Mouse (Mus musculus): ENCODE data around the gene Rab43. TPM values are rescaled to one million over a fixed set of nuclear protein-coding genes. Genes with fewer than 3 reads are reported as not detected.
A peak's percentile ranks its signal among the peaks of the same experiment; 100 is the strongest.
"Not testable (repeated sequence)": the region's sequence is repeated elsewhere in the genome, so short reads cannot be mapped to it uniquely, and the experiment has no call there.

Gene Rab43
- total RNA-seq, 2 experiments from 2014 or later: 6.4 to 36.7 TPM

DNA sequence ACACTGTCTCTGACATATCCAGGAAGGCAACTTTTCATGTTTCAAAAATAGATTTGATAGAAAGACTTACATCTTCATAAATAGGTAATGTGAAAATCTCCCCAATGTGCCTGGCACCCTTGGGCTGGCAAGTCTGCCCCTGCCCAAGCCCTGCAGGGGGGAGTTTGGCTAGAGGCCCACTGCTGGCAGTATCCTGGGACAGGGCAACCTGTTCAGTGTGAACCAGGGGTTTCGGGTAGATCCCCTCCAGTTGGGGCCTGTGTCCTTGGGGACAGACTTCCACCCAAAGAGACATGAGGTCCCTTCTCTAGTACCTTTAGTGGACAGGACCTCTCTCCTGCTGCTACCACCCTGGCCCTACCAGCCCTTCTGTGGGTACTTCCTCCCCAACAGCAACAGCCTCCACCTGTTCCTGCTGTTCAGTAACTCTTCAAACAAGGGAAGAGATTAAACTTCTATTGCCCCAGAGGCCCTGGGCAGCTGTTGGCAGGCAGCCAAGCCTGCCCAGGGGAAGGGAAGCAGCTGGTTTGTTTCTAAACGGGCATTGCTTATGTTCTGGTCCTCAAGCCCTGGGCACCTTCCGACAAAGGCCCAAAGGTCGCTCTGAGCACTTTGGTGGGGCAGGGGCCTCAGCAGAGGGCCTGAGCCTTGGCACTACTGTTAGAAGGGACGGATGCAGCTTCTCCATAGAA, 22.9 kb downstream of the Rab43 start:
- ATAC-seq (replicated peaks; ENCODE audit: poor library complexity, severe bottlenecking): peak; percentile 76

DNA sequence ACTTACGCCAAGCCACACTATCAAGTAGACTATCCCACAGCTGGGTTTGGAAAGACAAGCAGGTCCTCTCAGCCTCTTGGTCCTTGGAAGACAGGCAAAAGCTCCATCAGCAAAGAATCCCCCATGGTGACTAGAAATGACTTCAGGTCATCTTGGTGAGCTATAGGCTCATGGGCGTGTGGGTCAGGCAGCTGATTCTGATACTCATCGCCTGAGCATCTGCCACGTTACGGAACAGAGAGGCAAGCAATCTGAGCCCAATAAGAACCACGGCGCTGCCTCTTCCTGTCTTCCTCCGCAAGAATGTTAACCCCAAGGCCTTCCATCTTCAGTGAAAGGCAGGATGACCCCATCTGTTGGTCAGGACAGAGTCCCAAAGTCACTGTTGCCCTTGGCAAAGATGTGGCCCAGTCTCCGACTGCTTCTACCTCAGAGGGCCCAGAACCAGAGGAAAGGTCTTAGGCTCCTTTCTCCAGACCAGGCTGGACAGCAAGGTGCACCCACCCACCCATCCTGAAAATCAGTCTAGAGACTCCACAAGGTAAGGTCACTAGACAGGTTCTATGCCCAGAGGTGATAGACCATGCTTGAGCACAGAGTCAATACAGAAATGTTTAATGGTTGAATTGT, 23.6 kb downstream of the Rab43 start:
- no peak for ATAC-seq (replicated peaks; ENCODE audit: poor library complexity, severe bottlenecking)

DNA sequence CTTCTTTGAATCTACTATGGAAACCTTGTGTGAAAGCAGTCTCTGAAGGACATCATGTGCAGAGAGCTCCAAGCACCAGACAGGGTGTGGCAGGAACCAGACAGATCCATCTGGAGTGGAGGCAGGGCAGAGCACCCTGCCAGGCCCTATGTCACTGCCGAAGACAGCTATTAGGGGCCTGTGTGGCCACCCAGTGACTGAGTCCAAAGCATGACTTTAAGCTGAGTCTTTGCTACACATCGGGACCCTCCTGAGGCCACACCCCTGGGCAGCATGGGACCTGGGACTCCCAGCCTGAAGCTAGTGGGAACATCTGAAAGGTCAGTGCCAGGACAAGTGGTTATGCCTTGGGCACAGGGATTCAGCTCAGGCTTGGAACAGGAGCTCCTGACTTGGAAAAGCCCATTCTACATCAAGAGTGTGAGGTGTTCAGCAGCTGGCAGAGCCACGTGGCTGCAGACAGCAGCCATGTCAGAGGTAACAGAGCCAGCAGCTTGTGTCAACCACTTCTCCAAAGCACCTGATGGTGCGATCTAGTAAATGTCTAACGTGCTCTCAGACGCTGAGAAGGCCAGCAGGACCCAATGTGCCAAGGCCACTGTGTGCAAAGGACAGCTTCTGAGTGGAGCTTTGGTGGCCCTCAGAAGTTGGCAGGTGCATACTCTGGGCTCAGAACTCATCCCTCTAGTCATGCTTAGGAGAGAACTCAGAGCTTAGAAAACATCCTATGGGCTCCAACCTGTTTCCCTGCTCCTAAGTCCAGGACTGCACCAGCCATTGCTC, 24.7 kb downstream of the Rab43 start:
- ATAC-seq (replicated peaks; ENCODE audit: poor library complexity, severe bottlenecking): no peak

DNA sequence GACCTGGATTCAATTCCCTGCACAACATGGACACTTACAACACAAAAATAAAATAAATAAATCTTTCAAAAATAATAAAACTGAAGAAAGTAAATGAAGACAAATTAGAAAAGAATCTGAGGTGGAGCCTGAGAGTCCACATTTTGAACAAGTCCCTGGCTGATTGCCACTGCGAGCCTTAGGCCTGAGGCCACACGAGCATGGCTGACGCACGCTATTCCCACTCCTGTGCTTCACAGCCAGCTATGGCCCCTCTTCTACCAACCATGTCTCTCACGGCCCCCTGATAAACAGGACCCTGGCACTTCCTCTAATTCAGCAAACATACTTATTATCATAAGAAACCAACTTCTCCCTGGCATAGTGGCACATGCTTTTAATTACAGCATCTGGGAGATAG, 25.3 kb downstream of the Rab43 start:
- no peak for ATAC-seq (replicated peaks; ENCODE audit: poor library complexity, severe bottlenecking)

DNA sequence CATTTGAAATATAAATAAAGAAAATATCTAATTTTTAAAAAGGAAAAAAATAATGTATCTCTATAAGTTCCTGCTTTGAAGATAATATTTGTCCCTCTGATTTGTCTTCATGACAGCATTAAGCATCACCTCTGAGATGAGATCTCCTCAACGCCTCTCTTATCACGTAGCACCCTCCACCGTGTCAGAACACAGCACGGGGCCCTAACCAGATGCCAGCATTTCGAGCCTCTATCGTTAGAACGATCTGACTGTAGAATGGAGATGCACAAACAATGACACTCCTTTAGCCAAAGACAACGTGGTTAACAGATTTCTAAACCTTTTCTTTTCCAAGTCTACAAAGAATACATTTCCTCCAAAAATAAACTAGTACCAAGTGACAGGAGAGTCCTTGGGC, 27.9 kb downstream of the Rab43 start:
- ATAC-seq (replicated peaks; ENCODE audit: poor library complexity, severe bottlenecking): no peak

DNA sequence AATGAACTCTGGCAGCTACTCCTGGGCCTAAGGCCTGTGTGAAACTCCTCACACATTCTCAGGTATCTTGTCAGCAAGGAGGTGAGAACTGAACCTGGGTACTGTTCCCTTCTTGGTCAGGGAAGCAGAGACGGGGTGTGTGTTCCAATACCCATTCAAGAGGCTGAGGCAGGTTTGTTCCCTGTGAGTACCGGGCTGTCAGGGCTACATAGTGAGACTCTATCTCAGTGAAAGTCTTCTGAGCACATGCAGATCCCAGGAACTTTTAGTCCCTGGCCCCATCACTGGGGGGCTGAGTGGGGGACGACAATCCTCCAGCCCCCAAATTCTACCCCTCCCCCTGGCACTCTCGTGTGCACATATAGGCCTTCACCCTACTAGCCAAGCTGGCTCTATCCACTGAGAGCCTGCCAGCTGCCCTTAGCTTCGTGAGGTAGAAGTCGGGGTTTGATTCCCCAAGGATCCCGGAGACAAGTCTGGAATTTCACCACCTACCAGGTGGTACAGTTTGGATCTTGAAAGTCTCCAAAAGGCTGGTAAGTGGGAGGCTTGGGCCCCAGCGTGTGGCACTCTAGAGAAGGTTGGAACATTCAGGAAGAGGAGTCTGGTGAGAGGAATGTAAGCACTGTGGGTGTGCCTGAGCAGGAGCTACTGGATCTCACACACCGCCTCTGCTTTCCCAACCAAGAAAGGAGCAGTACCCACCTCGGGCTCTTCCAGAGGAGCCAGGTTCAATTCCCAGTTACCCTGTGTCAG, 31.2 kb downstream of the Rab43 start:
- no peak for ATAC-seq (replicated peaks; ENCODE audit: poor library complexity, severe bottlenecking)

DNA sequence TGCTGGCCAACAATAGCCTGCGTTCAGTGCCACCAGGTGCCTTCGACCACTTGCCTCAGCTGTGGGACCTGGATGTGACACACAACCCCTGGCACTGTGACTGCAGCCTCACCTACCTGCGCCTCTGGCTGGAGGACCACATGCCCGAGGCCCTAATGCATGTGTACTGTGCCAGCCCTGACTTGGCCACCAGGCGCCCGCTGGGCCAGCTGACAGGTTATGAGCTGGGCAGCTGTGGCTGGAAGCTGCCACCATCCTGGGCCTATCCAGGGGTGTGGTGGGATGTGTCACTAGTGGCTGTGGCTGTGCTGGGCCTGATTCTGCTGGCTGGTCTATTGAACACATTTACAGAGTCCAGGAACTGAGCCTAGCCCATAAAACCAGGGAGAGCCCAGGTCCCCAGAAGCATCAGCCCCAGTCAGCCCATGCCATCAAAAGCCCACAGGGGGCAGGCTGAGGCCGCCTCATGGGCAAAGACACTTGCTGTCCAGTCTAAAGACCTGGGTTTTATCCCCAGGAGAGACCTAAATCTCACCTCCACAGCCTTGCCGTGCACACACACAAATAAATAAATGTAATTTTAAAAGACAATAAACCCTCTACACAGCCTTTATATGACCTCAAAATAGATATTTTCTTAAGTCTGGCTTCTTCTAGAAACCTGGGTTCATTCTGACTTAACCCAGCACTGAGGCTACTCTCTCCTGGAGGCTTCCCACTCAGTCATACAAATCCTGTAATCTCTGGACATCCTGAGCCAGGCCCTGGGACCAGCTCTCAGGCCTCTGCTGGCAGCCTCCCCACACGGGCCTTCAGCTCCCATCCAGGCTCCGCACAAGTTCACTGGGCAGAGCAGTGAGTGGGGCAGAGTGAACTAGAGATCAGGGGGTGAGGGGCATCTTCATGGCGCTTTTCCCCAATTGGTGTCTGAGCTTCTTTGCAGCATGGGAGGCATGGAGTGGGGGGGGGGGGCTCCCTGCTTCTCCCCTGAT, 32.5 kb downstream of the Rab43 start:
- ATAC-seq (replicated peaks; ENCODE audit: poor library complexity, severe bottlenecking): 0 out of 2 replicates have a peak, but pooled peaks have one; percentile 14

DNA sequence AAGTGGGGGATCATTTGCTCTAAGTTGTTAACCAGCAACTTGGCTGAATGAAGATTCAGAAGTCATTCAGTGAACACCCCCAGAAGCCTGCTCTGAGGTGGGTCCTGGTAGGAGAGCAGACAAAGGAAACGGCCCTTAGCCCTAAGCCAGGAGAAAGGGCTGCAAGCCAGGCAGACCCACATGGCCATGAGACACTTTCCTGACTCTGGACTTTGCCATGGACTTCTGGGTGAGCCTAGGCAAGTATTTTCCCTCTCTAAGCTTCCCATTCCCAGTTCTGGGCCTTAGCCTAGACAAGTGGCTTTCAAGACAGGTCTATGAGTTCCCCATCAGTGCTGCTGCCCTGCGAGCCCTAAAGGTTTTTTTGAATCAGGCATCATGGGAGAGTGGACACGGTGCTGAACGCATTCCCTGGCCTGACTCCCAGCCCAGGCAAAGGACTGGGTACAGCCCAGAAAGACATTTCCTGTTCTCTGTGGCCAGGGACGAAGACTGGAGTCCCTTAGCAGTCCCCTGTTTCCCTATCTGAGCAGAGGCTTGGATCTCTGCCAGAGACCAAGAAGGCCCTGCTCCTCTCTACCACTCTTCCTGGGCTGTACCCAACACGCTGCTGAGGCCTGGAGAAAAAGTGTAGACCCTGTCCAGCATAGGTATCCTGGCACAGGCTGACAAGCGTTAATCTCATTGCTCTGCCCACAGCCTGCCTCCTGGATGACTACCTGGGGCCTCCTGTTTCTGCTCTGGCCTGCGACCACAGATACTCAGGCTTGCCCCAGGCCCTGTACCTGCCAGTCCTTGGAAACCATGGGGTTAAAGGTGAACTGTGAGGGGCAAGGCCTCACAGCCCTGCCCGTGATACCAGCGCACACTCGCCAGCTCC, 33.4 kb downstream of the Rab43 start:
- peak; percentile 46 for ATAC-seq (replicated peaks; ENCODE audit: poor library complexity, severe bottlenecking)

DNA sequence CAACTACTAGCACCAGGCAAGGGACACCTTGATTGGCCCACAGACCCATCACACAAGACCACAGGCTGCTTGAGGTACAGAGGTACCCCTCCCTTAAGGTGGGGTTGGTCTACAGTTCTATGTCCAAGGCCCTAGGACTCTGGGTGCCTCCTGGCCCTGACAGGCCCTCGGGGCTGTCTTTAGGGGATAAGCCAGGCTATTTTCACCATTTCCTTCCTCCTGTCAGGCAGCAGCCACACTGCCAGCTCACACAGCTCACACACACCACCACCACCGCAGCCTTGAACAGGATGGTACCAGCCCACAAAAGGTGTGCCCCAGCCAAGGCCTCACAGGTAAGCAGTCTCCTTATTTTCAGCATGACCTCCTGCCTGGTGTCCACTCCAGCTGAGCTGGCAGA, 34.1 kb downstream of the Rab43 start, which contains the start of gene Gp9:
Gp9 (plus strand) TSS at position 231 of the 400 bp plus-strand sequence.
- ATAC-seq (replicated peaks; ENCODE audit: poor library complexity, severe bottlenecking): peak; percentile 31

DNA sequence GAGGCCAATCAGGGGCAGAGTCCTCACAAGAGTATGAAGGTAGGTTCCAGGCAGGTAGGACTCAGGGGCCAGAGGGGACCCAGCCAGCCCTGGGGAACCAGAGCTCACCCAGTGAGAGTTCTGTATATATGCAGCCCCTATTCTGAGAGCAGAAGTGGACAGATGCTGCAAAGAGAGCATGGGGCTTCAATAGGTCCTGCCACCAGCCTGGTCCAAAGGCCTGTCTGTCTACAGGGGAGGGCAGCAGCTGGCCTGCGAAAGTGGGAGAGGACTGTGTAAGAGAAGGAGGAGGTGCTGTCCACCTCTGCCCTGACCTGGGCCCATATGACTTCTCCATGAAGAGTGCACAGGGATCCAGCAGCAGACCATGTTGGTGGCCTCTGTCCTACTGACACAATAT, 35.3 kb downstream of the Rab43 start:
- 0 out of 2 replicates have a peak, but pooled peaks have one; percentile 10 for ATAC-seq (replicated peaks; ENCODE audit: poor library complexity, severe bottlenecking)

DNA sequence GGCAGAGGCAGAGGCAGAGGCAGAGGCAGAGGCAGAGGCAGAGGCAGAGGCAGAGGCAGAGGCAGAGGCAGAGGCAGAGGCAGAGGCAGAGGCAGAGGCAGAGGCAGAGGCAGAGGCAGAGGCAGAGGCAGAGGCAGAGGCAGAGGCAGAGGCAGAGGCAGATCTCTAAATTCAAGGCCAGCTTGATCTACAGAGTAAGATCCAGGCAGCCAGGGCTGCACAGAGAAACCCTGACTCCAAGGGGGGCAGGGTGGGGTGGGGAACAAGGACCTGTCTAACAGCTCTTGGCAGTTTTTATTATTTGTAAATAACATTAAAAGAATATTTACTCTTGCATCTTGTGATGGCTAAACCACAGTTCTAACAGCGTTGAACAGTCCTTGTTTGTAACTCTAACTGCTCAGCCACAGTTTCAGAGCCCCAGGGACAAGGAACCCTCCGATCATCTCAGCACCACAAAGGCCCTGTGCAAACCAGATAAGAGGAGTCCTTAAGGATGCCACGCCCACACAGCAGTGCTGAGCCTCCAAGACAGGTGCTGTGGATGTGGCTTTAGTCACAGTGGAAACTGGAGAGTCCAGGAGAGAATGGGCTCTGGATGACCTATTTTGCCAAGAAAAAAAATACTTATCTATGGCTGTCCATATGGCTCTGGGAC, 36.2 kb downstream of the Rab43 start:
- ATAC-seq (replicated peaks; ENCODE audit: poor library complexity, severe bottlenecking): 0 out of 2 replicates have a peak, but pooled peaks have one; percentile 23

DNA sequence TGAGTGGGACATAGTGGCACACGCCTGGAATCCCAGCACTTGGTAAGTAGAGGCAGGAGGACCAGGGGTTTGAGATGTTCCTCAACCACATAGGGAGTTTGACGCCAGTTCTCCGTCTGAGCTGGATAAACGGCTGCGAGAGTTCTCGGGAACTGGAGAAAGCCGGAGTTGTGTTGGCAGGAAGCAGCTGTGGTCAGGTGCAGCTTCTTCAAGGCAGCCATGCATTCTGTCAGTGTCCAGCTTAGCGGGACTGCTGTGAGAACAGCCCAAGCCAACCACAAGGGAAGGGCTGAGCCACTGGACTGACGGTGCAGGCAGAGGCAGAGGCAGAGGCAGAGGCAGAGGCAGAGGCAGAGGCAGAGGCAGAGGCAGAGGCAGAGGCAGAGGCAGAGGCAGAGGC, 37.1 kb downstream of the Rab43 start:
- ATAC-seq (replicated peaks; ENCODE audit: poor library complexity, severe bottlenecking): no peak

DNA sequence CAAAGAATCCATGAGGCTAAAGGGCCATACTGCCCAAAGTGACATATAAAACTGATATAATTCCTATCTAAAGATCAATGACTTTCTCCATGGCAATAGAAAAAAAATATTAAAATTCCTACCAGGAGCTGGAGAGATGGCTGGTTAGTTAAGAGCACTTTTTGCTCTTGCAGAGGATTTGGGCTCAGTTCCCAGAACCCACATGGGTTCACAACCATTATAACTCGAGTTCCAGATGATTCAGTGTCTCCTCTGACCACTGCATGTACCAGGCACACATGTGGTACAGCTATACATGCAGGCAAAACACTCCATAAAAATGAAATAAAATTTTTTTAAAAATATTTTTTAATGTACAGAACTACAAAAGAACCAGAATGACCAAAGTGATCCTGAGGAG, 37.5 kb downstream of the Rab43 start:
- no peak for ATAC-seq (replicated peaks; ENCODE audit: poor library complexity, severe bottlenecking)

DNA sequence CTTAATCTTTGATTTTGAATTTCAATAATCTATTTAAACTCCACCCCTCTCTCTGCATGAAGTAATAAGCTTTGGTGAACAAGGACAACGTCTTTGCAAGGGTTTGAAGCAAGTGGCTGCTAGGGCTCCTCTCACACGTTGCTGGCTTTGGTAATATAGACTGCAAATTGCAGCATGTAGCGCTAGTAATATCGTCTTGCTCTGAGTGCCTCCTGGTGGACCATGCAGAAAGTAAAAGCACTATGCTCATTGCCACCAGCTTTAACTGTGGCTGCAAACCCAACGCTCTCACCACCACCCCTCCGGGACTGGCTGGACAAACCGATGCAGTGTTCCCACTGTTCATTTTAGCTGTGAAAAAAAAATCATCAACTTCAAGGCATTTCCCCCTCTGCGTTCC, 41.3 kb downstream of the Rab43 start:
- ATAC-seq (replicated peaks; ENCODE audit: poor library complexity, severe bottlenecking): peak; percentile 70

DNA sequence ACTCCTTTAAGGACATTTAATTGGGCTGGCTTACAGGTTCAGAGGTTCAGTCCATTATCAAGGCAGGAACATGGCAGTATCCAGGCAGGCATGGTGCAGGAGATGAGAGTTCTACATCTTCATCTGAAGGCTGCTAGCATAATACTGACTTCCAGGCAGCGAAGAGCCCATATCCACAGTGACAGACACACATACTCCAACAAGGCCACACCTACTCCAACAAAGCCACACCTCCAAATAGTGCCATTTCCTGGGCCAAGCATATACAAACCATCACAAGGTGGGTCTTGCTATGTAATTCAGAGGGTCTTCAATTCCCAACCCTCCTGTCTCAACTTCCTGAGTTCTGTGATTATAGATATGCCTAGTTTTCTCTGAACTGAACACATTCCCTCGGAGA, 47.7 kb downstream of the Rab43 start:
- ATAC-seq (replicated peaks; ENCODE audit: poor library complexity, severe bottlenecking): not testable (repeated sequence)

DNA sequence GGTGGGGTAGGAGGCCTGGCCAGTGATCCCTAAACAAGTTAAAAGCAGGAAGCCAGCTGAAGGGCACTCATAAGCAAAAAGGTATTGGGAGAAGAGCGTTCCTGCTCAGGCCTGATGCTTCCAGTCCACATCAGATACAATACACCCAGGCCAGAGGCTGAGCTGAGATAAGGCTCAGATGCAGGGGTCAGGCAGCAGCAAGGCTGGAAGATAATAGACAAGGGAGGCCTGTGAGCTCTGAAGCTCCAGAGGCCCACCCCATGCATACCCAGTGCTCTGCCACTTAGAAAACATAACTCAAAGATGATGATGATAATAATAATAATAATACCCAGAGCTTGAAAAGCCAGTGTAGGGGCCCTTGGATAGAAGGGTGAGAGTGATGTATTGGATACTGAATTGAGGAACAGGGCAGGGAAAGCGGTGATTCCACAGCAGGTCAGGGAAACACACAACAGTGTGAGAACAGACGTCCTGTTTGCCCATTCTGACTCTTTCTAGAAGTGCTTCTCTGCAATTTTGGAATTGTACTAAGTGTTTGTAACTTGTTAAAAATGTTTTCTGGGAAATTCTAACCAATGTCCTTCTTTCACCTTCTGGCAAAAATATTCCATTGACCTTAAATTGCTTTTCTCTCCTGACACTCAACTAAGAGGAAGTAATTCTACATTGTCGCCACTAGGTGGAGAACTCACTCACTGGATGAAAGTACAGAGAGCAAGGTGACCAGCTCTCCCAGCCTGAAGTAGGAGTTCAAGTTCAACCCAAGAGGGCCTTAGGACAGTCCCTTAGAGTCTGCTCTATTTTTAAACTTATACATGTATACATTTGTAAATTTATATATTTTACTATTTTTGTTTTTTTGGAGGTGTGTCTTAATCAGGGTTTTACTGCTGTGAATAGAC, 48.3 kb downstream of the Rab43 start:
- ATAC-seq (replicated peaks; ENCODE audit: poor library complexity, severe bottlenecking): peak; percentile 62

DNA sequence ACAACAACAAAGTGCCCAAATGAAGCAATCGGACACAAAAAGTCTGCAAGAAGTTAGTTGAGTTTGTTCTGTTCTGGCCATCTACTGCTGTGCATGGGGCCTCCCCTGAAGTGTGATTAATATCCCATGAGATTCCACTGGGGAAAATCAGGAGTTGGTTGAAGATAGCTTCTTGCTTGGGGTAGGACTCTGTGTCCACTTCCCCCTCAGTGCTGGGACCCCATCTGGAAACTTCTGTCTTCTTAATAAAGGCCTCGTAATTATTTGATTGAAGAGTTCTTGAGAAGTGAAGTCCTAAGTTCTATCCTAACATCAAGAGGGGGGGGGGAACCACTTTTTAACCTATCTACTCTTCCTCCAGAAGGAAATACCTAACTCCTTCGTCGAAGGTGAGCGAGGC, 49.8 kb downstream of the Rab43 start:
- ATAC-seq (replicated peaks; ENCODE audit: poor library complexity, severe bottlenecking): no peak
